9 mouse cellular contexts compared by ENCODE assay signal in the genomic region with DNA sequence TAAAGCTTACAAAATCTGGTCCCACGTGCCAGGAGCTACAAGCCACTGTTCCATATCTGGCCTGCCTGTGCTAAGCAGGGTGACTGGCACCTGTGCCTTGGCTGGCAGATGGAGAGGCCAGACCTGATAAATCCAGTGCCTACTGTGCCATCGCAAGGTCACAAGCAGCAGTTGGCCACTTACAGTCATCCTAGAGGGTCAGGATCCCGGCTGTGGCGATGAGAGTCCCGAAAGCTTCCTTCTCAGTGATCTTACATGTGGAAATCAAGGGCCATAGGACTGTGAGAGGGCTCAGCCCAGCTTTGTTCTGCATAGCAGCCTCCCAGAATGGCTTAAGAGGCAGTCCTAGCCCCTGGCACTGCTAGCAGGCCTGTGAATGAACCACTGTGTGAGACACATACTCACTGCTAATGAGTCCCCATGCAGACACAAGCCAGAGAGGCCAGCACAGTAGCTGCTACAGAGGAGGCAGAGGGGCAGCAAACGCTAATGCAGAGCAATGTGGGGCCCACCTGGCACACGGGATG. TPM values are rescaled to one million over a fixed set of nuclear protein-coding genes. Genes with fewer than 3 reads are reported as not detected.
DNase-seq lines count a peak whose midpoint lies in the region; ATAC-seq and TF ChIP-seq lines count a peak whose summit lies in the region.
"Had no signal": no experiment of that assay in that cellular context is flagged by ENCODE, and none has a peak within 500 bp of the region (broad histone marks: within the 10 kb centered on the region; RNA-seq: fewer than 3 reads in every experiment).

No protein-coding gene starts in this region.

- H3K4me3 ChIP-seq in embryonic facial prominence, embryonic 14.5 days (ENCODE audit: low read depth, low read length) = no peak overlapping the region
- peak overlapping the region; percentile 10; the same call in 1 of the 2 replicates for H3K4me3 ChIP-seq in hindbrain, postnatal 0 days (ENCODE audit: low read length)
- no peak overlapping the region for H3K4me3 ChIP-seq in neural tube, embryonic 12.5 days

- no peak overlapping the region for H3K9ac ChIP-seq in embryonic facial prominence, embryonic 14.5 days (ENCODE audit: low read depth, low read length)
- H3K9ac ChIP-seq in hindbrain, postnatal 0 days (replicated peaks; ENCODE audit: low read length) = peak overlapping the region; percentile 17; the same call in 1 of the 2 replicates
- H3K9ac ChIP-seq in neural tube, embryonic 12.5 days = no peak overlapping the region

- peak; percentile 54; the same call in 1 of the 2 replicates for ATAC-seq in embryonic facial prominence, embryonic 14.5 days (ENCODE audit: low read depth)
- peak; percentile 93 for ATAC-seq in hindbrain, postnatal 0 days
- peak; percentile 60; the same call in 1 of the 2 replicates for ATAC-seq in neural tube, embryonic 12.5 days (ENCODE audit: low FRiP score, low read depth)

- no peaks in the 10 kb centered on the region for H3K9me3 ChIP-seq in embryonic facial prominence, embryonic 14.5 days (ENCODE audit: control insufficient read depth, low read length)
- no peaks in the 10 kb centered on the region for H3K9me3 ChIP-seq in hindbrain, postnatal 0 days (ENCODE audit: low read length)
- H3K9me3 ChIP-seq in neural tube, embryonic 12.5 days = no peaks in the 10 kb centered on the region

- DNase-seq in gastrocnemius, postnatal 25 days = peak; percentile 13
- DNase-seq in gastrocnemius, adult 18-20 months (ENCODE audit: low spot score) = no peak
- DNase-seq in embryonic facial prominence, embryonic 14.5 days (ENCODE audit: low spot score) = no peak
- peak; percentile 71 for DNase-seq in hindbrain, postnatal 0 days (ENCODE audit: low spot score)
- no peak for DNase-seq in kidney, adult 11 months
- no peak for DNase-seq in thymus, adult 18-20 months
- no peak for DNase-seq in kidney, postnatal 25 days

- H3K4me2 ChIP-seq in embryonic facial prominence, embryonic 14.5 days (ENCODE audit: low read depth, low read length) = no peak overlapping the region
- H3K4me2 ChIP-seq in hindbrain, postnatal 0 days (ENCODE audit: low read depth, low read length) = peak overlapping the region; percentile 34
- H3K4me2 ChIP-seq in neural tube, embryonic 12.5 days (replicated peaks) = no peak overlapping the region

- no peak overlapping the region for H3K27ac ChIP-seq in embryonic facial prominence, embryonic 14.5 days (replicated peaks; ENCODE audit: low read depth, low read length)
- H3K27ac ChIP-seq in hindbrain, postnatal 0 days = peak overlapping the region; percentile 84
- H3K27ac ChIP-seq in neural tube, embryonic 12.5 days = no peak overlapping the region
- H3K27ac ChIP-seq: kidney, postnatal 0 days had no signal

- H3K27me3 ChIP-seq in embryonic facial prominence, embryonic 14.5 days (replicated peaks; ENCODE audit: control insufficient read depth, insufficient read depth, low read length) = no peaks in the 10 kb centered on the region
- no peaks in the 10 kb centered on the region for H3K27me3 ChIP-seq in hindbrain, postnatal 0 days (ENCODE audit: insufficient read depth, low read length)
- no peaks in the 10 kb centered on the region for H3K27me3 ChIP-seq in neural tube, embryonic 12.5 days (replicated peaks)

- 77% methylated on average over 7 of the region's 7 CpGs for WGBS in embryonic facial prominence, embryonic 14.5 days
- WGBS in hindbrain, postnatal 0 days = 45% methylated on average over 7 of the region's 7 CpGs
- 69% methylated on average over 7 of the region's 7 CpGs for WGBS in neural tube, embryonic 12.5 days

- peaks cover 15% of the 10 kb centered on the region for H3K36me3 ChIP-seq in embryonic facial prominence, embryonic 14.5 days (ENCODE audit: control insufficient read depth, insufficient read depth, low read length)
- no peaks in the 10 kb centered on the region for H3K36me3 ChIP-seq in hindbrain, postnatal 0 days (ENCODE audit: insufficient read depth, low read length)
- H3K36me3 ChIP-seq in neural tube, embryonic 12.5 days = no peaks in the 10 kb centered on the region

- H3K4me1 ChIP-seq in embryonic facial prominence, embryonic 14.5 days (ENCODE audit: control insufficient read depth, insufficient read depth, low read length) = peaks cover 19% of the 10 kb centered on the region; the same call in 1 of the 2 replicates
- peaks cover 13% of the 10 kb centered on the region for H3K4me1 ChIP-seq in hindbrain, postnatal 0 days (ENCODE audit: insufficient read depth, low read length)
- H3K4me1 ChIP-seq in neural tube, embryonic 12.5 days = peaks cover 22% of the 10 kb centered on the region

- no peak for TF ChIP-seq CTCF in hindbrain, postnatal 0 days (IDR thresholded peaks at IDR 0.05; ENCODE audit: low read depth)

RNA-seq across cellular contexts. Expression of a gene that starts 46.4 kb away (rescaled TPM):
- total RNA-seq in gastrocnemius, postnatal 25 days (2021) = 1 to 10 TPM; 1.9 to 2.9 TPM
- 1 to 10 TPM in 1 of 2 experiments, under 1 TPM in 1; 0.34 to 1.2 TPM for total RNA-seq in gastrocnemius, adult 18-20 months (2021)
- polyA plus RNA-seq in embryonic facial prominence, embryonic 14.5 days (2014; fragmentation: Nextera tagmentation; extraction: Ambion mirVana) = 207 and 239 TPM in 2 replicates
- 54.1 and 55.7 TPM in 2 replicates for total RNA-seq in hindbrain, postnatal 0 days (2014; rRNA removed)
- 28.2 and 30.5 TPM in 2 replicates for polyA plus RNA-seq in hindbrain, postnatal 0 days (2015; fragmentation: Nextera tagmentation; extraction: Ambion mirVana)
- 73.7 and 77.0 TPM in 2 replicates for polyA plus RNA-seq in neural tube, embryonic 12.5 days (2016; fragmentation: Nextera tagmentation; extraction: Ambion mirVana)

Comparison
In these comparisons a context has a peak if more than half of its experiments do, and no peak if none do; other contexts are left out.
1. DNase-seq: peak in gastrocnemius, postnatal 25 days (single experiment) and hindbrain, postnatal 0 days (single experiment); none in gastrocnemius, adult 18-20 months (single experiment), embryonic facial prominence, embryonic 14.5 days (single experiment), kidney, adult 11 months (single experiment), thymus, adult 18-20 months (0 of 2) and kidney, postnatal 25 days (0 of 2).
2. RNA of a gene that starts 46.4 kb away (total RNA-seq): 54.1 to 55.7 TPM in hindbrain, postnatal 0 days; 1.9 to 2.9 TPM in gastrocnemius, postnatal 25 days and 0.34 to 1.2 TPM in gastrocnemius, adult 18-20 months; every median in the first group is over 10 times any median in the second.
3. Peak in every context shown above with its lines, with median percentiles within 50 percentile points of each other: ATAC-seq.